20 mouse cellular contexts compared by ENCODE assay signal in genomic region chr8:125690166-125690915, GRCm38 (mm10). TPM values are rescaled to one million over a fixed set of nuclear protein-coding genes. Genes with fewer than 3 reads are reported as not detected.
DNase-seq lines count a peak whose midpoint lies in the region; ATAC-seq and TF ChIP-seq lines count a peak whose summit lies in the region.
"Had no signal": no experiment of that assay in that cellular context is flagged by ENCODE, and none has a peak within 500 bp of the region (broad histone marks: within the 10 kb centered on the region; RNA-seq: fewer than 3 reads in every experiment).

No protein-coding gene starts in this region.

- H3K9ac ChIP-seq in heart, adult 2 months (ENCODE audit: low read depth, low read length), result no peak overlapping the region
- H3K9ac ChIP-seq in hindbrain, embryonic 16.5 days (ENCODE audit: low read depth, low read length), result no peak overlapping the region
- H3K9ac ChIP-seq in hindbrain, embryonic 11.5 days (ENCODE audit: low read depth, low read length), result no peak overlapping the region
- H3K9ac ChIP-seq in CH12.LX (ENCODE audit: insufficient read depth, low read depth), result no peak overlapping the region
- H3K9ac ChIP-seq: forebrain, embryonic 12.5 days; heart, embryonic 13.5 days; neural tube, embryonic 12.5 days had no signal

- no peak overlapping the region for H3K4me2 ChIP-seq in hindbrain, embryonic 16.5 days (ENCODE audit: low read length)
- no peak overlapping the region for H3K4me2 ChIP-seq in hindbrain, embryonic 11.5 days (replicated peaks; ENCODE audit: low read depth, low read length)
- H3K4me2 ChIP-seq in CH12.LX (ENCODE audit: insufficient read depth, low read depth, poor library complexity, severe bottlenecking), result peak overlapping the region; percentile 39; the same call in 1 of the 2 replicates
- H3K4me2 ChIP-seq: forebrain, embryonic 12.5 days; heart, embryonic 13.5 days; neural tube, embryonic 12.5 days had no signal

- peak overlapping the region; percentile 23; the same call in 1 of the 2 replicates for H3K27ac ChIP-seq in heart, adult 2 months
- no peak overlapping the region for H3K27ac ChIP-seq in hindbrain, embryonic 16.5 days (ENCODE audit: low read depth, low read length)
- H3K27ac ChIP-seq in hindbrain, embryonic 11.5 days (ENCODE audit: low read depth, low read length), result no peak overlapping the region
- 0 out of 2 replicates have a peak overlapping the region, but pooled peaks have one; percentile 1 for H3K27ac ChIP-seq in CH12.LX (ENCODE audit: insufficient read depth, low read depth)
- H3K27ac ChIP-seq: forebrain, embryonic 12.5 days; heart, embryonic 13.5 days; layer of hippocampus, adult 2 months; neural tube, embryonic 12.5 days had no signal

- ATAC-seq in hindbrain, embryonic 16.5 days, result peak; percentile 56; the same call in 1 of the 2 replicates
- ATAC-seq in hindbrain, embryonic 11.5 days (ENCODE audit: low FRiP score), result no peak
- ATAC-seq: lung, postnatal 0 days had no signal

- in situ Hi-C loops in CH12.LX (cut with MboI; ENCODE audit: low pct_ligation_motif_present, low pct_unique_long_range_greater_than_20kb, low sequenced_read_pairs), result no loop called here

- no peaks in the 10 kb centered on the region for H3K79me2 ChIP-seq in heart, adult 2 months (replicated peaks; ENCODE audit: control insufficient read depth, insufficient read depth, low read length)
- H3K79me2 ChIP-seq in CH12.LX (replicated peaks; ENCODE audit: control insufficient read depth, extremely low read depth, insufficient read depth, poor library complexity, severe bottlenecking), result no peaks in the 10 kb centered on the region

- TF ChIP-seq RAD21 in CH12.LX (IDR thresholded peaks at IDR 0.05; ENCODE audit: low read depth, low read length), result no peak

- dilution Hi-C loops in CH12.LX (cut with MboI; ENCODE audit: extremely low pct_ligation_motif_present, extremely low pct_unique_long_range_greater_than_20kb, low sequenced_read_pairs), result no loop called here

- H3K27me3 ChIP-seq in heart, adult 2 months (ENCODE audit: control insufficient read depth, insufficient read depth, low read length), result no peaks in the 10 kb centered on the region
- no peaks in the 10 kb centered on the region for H3K27me3 ChIP-seq in hindbrain, embryonic 16.5 days (replicated peaks; ENCODE audit: control insufficient read depth, insufficient read depth, low read length)
- H3K27me3 ChIP-seq in hindbrain, embryonic 11.5 days (ENCODE audit: control insufficient read depth, insufficient read depth, low read length), result no peaks in the 10 kb centered on the region
- H3K27me3 ChIP-seq in CH12.LX (replicated peaks), result no peaks in the 10 kb centered on the region
- H3K27me3 ChIP-seq: forebrain, embryonic 12.5 days; heart, embryonic 13.5 days; neural tube, embryonic 12.5 days had no signal

- no peak for TF ChIP-seq EP300 in heart, adult 2 months (IDR thresholded peaks at IDR 0.05; ENCODE audit: insufficient read depth, low read depth, low read length)
- TF ChIP-seq EP300 in CH12.LX (IDR thresholded peaks at IDR 0.05; ENCODE audit: low read length), result peak; percentile 60; the same call in 1 of the 2 replicates

- no peak for TF ChIP-seq CTCF in heart, adult 2 months (IDR thresholded peaks at IDR 0.05)
- TF ChIP-seq CTCF in CH12.LX (conservative IDR thresholded peaks at IDR 0.05 in 1 of 2, IDR thresholded peaks at IDR 0.05 in 1 of 2; ENCODE audit: low read depth in 2 of 2, low read length in 2 of 2), result no peak

- H3K4me3 ChIP-seq in heart, adult 2 months, result no peak overlapping the region
- H3K4me3 ChIP-seq in hindbrain, embryonic 16.5 days (ENCODE audit: low read length), result no peak overlapping the region
- no peak overlapping the region for H3K4me3 ChIP-seq in hindbrain, embryonic 11.5 days (ENCODE audit: low read depth, low read length)
- H3K4me3 ChIP-seq in CH12.LX (replicated peaks in 1 of 3; ENCODE audit: low read depth in 2 of 3, low read length in 2 of 3, poor library complexity in 1 of 3), result no peak overlapping the region
- H3K4me3 ChIP-seq: forebrain, embryonic 12.5 days; heart, embryonic 13.5 days; layer of hippocampus, adult 2 months; neural tube, embryonic 12.5 days had no signal

- TF ChIP-seq POLR2A in heart, adult 2 months (IDR thresholded peaks at IDR 0.05; ENCODE audit: insufficient read depth, low read depth, low read length), result no peak
- no peak for TF ChIP-seq POLR2A in CH12.LX (IDR thresholded peaks at IDR 0.05; ENCODE audit: low read depth, low read length)

- no peaks in the 10 kb centered on the region for H3K9me3 ChIP-seq in hindbrain, embryonic 16.5 days (ENCODE audit: control insufficient read depth, low read length)
- H3K9me3 ChIP-seq in hindbrain, embryonic 11.5 days (ENCODE audit: control insufficient read depth, low read length), result no peaks in the 10 kb centered on the region
- H3K9me3 ChIP-seq in CH12.LX (replicated peaks; ENCODE audit: low read length), result no peaks in the 10 kb centered on the region
- H3K9me3 ChIP-seq: forebrain, embryonic 12.5 days; heart, embryonic 13.5 days; neural tube, embryonic 12.5 days had no signal

- 67% methylated on average over 15 of the region's 15 CpGs for WGBS in heart, adult 2 months
- WGBS in hindbrain, embryonic 16.5 days, result 43% methylated on average over 15 of the region's 15 CpGs
- 71% methylated on average over 15 of the region's 15 CpGs for WGBS in hindbrain, embryonic 11.5 days

- no peaks in the 10 kb centered on the region for H3K36me3 ChIP-seq in heart, adult 2 months (ENCODE audit: control insufficient read depth, insufficient read depth, low read length)
- H3K36me3 ChIP-seq in hindbrain, embryonic 16.5 days (ENCODE audit: control insufficient read depth, insufficient read depth, low read length), result no peaks in the 10 kb centered on the region
- no peaks in the 10 kb centered on the region for H3K36me3 ChIP-seq in hindbrain, embryonic 11.5 days (ENCODE audit: control insufficient read depth, insufficient read depth, low read length)
- peaks cover 0 to 2% of the 10 kb centered on the region in 2 experiments for H3K36me3 ChIP-seq in CH12.LX (replicated peaks in 1 of 2; ENCODE audit: control insufficient read depth in 1 of 2, insufficient read depth in 1 of 2, low read length in 1 of 2)
- H3K36me3 ChIP-seq: forebrain, embryonic 12.5 days; heart, embryonic 13.5 days; neural tube, embryonic 12.5 days had no signal

- intact Hi-C loops in heart, adult 2 months (cut with DNase I), result no loop called here
- intact Hi-C loops in heart, postnatal 14 days (cut with DNase I), result no loop called here
- intact Hi-C loops in left cerebral cortex, postnatal 4 days (cut with DNase I), result no loop called here
- intact Hi-C loops in left cerebral cortex, postnatal 14 days (cut with DNase I), result no loop called here

- no peak for DNase-seq in heart, adult 2 months
- DNase-seq in heart, postnatal 14 days, result no peak
- DNase-seq in hindbrain, embryonic 11.5 days (ENCODE audit: low spot score), result no peak
- peak; percentile 59 for DNase-seq in left cerebral cortex, postnatal 4 days
- no peak for DNase-seq in left cerebral cortex, postnatal 14 days (ENCODE audit: low spot score in 2 of 2)
- DNase-seq in CH12.LX (ENCODE audit: extremely low read depth), result peak; percentile 30
- no peak for DNase-seq in right cerebral cortex, postnatal 36 days (ENCODE audit: low spot score in 2 of 2)
- DNase-seq: adrenal gland, postnatal 36 days; B cell, adult 2 months; cerebellum, adult 2 months; kidney, adult 11 months; liver; spleen, adult 18-20 months; thymus, postnatal 25 days had no signal

- H3K4me1 ChIP-seq in heart, adult 2 months (ENCODE audit: control insufficient read depth, insufficient read depth, low read length), result peaks cover 3% of the 10 kb centered on the region; the same call in 1 of the 2 replicates
- no peaks in the 10 kb centered on the region; the same call in 1 of the 2 replicates for H3K4me1 ChIP-seq in hindbrain, embryonic 16.5 days (ENCODE audit: control insufficient read depth, insufficient read depth, low read depth, low read length)
- no peaks in the 10 kb centered on the region; the same call in 1 of the 2 replicates for H3K4me1 ChIP-seq in hindbrain, embryonic 11.5 days (replicated peaks; ENCODE audit: control insufficient read depth, insufficient read depth, low read length)
- H3K4me1 ChIP-seq in CH12.LX (ENCODE audit: control insufficient read depth in 1 of 2, insufficient read depth in 2 of 2), result peaks cover 19 to 26% of the 10 kb centered on the region in 2 experiments

TF ChIP-seq in CH12.LX, 34 proteins besides CTCF, POLR2A, EP300 and RAD21 (continues in another document):
- TF ChIP-seq CHD2 (IDR thresholded peaks at IDR 0.05; ENCODE audit: low read length), result no peak
- peak; percentile 73 for TF ChIP-seq ZNF384 (IDR thresholded peaks at IDR 0.05; ENCODE audit: low read depth, low read length)
- TF ChIP-seq MAZ (IDR thresholded peaks at IDR 0.05; ENCODE audit: low read depth, low read length), result no peak
- TF ChIP-seq ETS1 (conservative IDR thresholded peaks at IDR 0.05; ENCODE audit: low read depth, low read length), result peak; percentile 60
- TF ChIP-seq TCF12 (IDR thresholded peaks at IDR 0.05; ENCODE audit: low read depth, low read length), result peak; percentile 37; the same call in 1 of the 2 replicates
- 0 out of 2 replicates have a peak, but pooled peaks have one; percentile 19 for TF ChIP-seq IRF4 (IDR thresholded peaks at IDR 0.05; ENCODE audit: low read depth, low read length)
- peak; percentile 81 for TF ChIP-seq BHLHE40 (IDR thresholded peaks at IDR 0.05; ENCODE audit: low read depth, low read length)

RNA-seq across cellular contexts. Expression of gene Map10, which starts 20.7 kb away (rescaled TPM):
- 1 to 10 TPM; 4.9 to 5.9 TPM for total RNA-seq in heart, adult 2 months (2021)
- 1.5 and 2.6 TPM in 2 replicates for polyA plus RNA-seq in heart, adult 2 months (2012; rRNA removed)
- total RNA-seq in heart, postnatal 14 days (2021), result 1 to 10 TPM; 3.8 to 4.3 TPM
- polyA plus RNA-seq in hindbrain, embryonic 16.5 days (2015; fragmentation: Nextera tagmentation; extraction: Ambion mirVana), result 6.3 and 6.7 TPM in 2 replicates
- polyA plus RNA-seq in hindbrain, embryonic 11.5 days (2014; fragmentation: Nextera tagmentation; extraction: Ambion mirVana), result 7.7 and 9.7 TPM in 2 replicates
- 1 to 10 TPM; 7.8 to 8.4 TPM for total RNA-seq in left cerebral cortex, postnatal 4 days (2021)
- total RNA-seq in left cerebral cortex, postnatal 14 days (2021), result 1 to 10 TPM; 4.2 to 5.2 TPM
- total RNA-seq in CH12.LX (2012; rRNA removed) (5.1 and 6.7 TPM in 2 replicates), CH12.LX (2014; rRNA removed) (1.9 and 2.3 TPM in 2 replicates)
- polyA plus RNA-seq in CH12.LX (2012; ENCODE audit: insufficient read length, low read depth), result 1.3 and 1.4 TPM in 2 replicates

RNA-seq across cellular contexts. Expression of gene Ntpcr, which starts 39.4 kb away (rescaled TPM):
- 10 to 100 TPM; 12.3 to 13.9 TPM for total RNA-seq in heart, adult 2 months (2021)
- polyA plus RNA-seq in heart, adult 2 months (2012; rRNA removed), result 20.8 TPM in 2 replicates
- total RNA-seq in heart, postnatal 14 days (2021), result 10 to 100 TPM; 15.9 to 17.8 TPM
- polyA plus RNA-seq in hindbrain, embryonic 16.5 days (2015; fragmentation: Nextera tagmentation; extraction: Ambion mirVana), result 35.4 and 37.6 TPM in 2 replicates
- polyA plus RNA-seq in hindbrain, embryonic 11.5 days (2014; fragmentation: Nextera tagmentation; extraction: Ambion mirVana), result 21.1 and 21.5 TPM in 2 replicates
- 10 to 100 TPM; 17.4 to 19.3 TPM for total RNA-seq in left cerebral cortex, postnatal 4 days (2021)
- total RNA-seq in left cerebral cortex, postnatal 14 days (2021), result 10 to 100 TPM; 22.0 to 25.2 TPM
- total RNA-seq in CH12.LX (2012; rRNA removed) (22.9 and 24.0 TPM in 2 replicates), CH12.LX (2014; rRNA removed) (23.6 and 25.0 TPM in 2 replicates)
- polyA plus RNA-seq in CH12.LX (2012; ENCODE audit: insufficient read length, low read depth), result 15.1 and 17.0 TPM in 2 replicates

Comparison
In these comparisons a context has a peak if more than half of its experiments do, and no peak if none do; other contexts are left out.
1. DNase-seq: peak in left cerebral cortex, postnatal 4 days (single experiment) and CH12.LX (single experiment); none in heart, adult 2 months (0 of 2), heart, postnatal 14 days (0 of 2), hindbrain, embryonic 11.5 days (single experiment), left cerebral cortex, postnatal 14 days (0 of 2) and right cerebral cortex, postnatal 36 days (0 of 2).
2. H3K27ac ChIP-seq: peak in heart, adult 2 months (single experiment) and CH12.LX (single experiment); none in hindbrain, embryonic 16.5 days (single experiment) and hindbrain, embryonic 11.5 days (single experiment).